Mouse (Mus musculus) heart, postnatal 0 days (tissue): Measurements from ENCODE around the gene Pcnx4.

Experiments
- CTCF ChIP-seq: IDR thresholded peaks from 2 replicates; pipeline ENCODE4 v1.5.1; 2016; ENCODE audit warnings: antibody characterized with exemption, control low read depth, low read depth
- EP300 ChIP-seq: IDR thresholded peaks from 2 replicates; pipeline ENCODE4 v1.6.1; 2016; ENCODE audit warnings: antibody characterized with exemption, low read depth

GRCm38 (mm10) chr12:72582021-72582420 is 45.8 kb downstream of the Pcnx4 start:
- TF ChIP-seq CTCF (no peak), EP300 (no peak)
